Mouse (Mus musculus): ENCODE data around the gene Ankrd35.
A peak's percentile ranks its signal among the peaks of the same experiment; 100 is the strongest.
"Not testable (repeated sequence)": the region's sequence is repeated elsewhere in the genome, so short reads cannot be mapped to it uniquely, and the experiment has no call there.

Gene Ankrd35

DNA sequence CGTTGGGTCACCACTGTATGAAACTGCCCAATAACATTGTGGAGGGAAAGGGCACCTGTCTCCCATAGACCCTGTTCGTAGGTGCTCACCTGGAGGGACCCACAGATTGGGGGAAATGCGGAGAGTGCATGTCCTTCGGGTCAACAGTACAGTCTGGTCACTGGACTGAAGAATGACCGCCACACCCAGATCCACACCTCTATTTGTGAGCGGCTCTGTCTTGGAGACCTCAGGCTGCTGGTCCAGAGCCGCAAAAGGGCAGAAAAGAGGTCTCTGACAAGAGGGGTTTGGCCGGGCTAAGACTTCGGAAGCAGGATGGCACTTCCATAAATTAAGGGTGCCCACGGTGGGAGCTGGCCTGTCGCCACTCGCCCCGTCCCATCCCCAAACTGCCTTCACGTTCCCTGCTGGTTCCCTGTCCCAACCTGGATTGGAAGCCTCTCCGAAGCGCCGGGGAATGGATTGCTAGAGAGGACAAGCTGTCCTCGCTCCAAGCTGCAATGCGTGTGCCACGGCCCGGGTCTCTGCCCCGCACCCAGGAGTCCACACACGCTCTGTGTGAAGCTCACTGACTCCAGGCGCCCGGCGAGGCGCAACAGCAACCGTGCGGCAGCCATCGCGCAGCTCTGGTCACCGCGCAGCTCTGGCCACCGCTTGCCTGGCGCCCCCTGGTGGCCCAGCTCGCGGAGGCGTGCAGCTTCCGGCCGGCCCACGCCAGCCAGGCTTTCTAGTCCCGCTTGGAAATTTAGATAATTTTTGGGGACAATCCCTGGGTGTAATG, 38.2 kb downstream of the Ankrd35 start, which contains the start of gene Nudt17:
Gene Nudt17, minus strand, starts transcription at position 660 of the 781 bp plus-strand sequence.
- peak; percentile 67 to 71 for DNase-seq

- DNase-seq, result no peak
Observed at GRCm38 (mm10) chr3:96708684-96709064, 38.7 kb downstream of the Ankrd35 start.

DNA sequence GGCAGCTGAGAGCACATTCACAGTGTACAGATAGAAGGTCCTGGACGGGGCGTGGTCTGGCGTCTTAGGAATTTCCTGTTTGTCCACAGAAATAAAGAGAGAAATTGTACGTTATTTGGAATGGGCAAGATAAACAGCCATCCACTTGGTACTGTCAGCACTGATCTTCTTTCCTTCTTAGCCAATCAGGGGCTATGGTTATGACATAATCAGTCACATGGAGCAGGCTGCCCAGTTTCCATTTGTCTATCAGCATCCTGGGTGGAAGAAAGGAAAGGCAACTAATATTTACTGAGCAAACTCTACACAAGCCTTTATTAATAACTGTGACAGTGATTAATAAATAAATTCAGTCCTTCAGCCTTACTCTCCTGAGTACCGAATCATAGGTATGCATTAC, 44.4 kb downstream of the Ankrd35 start:
- no peak for DNase-seq

DNA sequence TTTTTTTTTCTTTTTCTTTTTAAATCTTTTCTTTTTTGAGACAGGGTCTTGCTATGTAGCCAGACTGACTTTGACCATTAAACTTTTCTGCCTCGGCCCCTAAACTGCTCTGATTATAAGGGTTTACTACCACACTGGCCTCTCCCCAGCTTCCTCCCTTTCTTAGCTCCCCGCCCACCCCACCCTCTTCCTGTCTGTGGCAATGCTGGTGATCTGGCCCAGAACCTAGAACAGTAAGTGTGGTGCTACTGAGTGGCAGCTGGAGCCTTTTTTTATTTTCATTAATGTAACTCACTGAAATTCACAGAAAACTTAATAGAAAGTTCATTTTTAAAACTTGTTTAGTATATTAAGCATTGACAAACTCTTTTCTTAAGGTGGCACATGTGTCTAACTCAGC, 45.9 kb downstream of the Ankrd35 start:
- DNase-seq, result no peak

DNA sequence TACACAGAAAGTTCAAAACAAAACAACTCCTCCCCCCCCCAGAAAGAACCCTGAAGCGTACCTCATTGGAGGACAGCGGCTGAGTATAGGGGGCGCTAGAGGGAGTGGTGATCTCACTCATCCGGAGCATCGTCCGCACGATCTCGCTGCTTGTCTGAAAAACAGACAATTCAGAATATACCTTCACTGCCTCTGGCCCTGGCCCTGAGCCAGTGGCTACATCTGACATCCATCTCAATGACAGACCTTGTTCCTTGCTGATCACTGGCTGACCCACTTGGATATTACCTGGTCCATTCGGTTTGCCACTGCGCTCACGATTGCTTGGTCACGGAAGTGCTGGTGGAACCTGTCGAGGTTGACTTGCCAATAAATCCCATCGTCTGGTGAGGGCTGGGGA, 49.2 kb downstream of the Ankrd35 start:
- DNase-seq, result peak; percentile 25 to 33

DNA sequence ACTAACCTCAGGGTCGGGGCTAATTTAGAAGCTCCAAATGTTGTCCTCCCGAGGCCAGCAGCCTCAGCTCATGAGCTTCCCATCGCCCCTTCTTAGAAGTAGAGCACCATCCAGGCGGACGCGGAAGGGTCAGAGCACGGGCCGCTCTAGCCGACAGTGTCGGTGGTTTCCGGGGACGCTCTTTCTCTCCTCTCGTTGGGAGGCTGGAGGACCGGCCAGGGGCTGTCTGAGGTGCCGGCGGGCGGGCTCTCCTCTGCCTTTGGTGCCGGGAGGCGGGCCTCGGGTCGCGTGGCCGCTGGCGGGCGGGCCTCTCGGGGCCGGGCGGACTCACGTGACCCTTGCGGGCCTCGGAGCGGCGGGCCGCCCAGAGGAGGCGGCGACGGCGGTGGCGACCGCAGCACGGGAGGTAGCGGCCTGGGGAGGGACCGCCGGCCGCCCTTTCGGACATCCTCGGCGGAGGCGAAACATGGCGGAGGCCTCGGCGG, 57.5 kb downstream of the Ankrd35 start, which contains the start of the genes Polr3c and Rnf115:
Gene Polr3c, minus strand, starts transcription at position 286 of the 485 bp plus-strand sequence.
Gene Rnf115, plus strand, starts transcription at position 322 of the 485 bp plus-strand sequence.
- peak; percentile 88 to 91 for DNase-seq

DNA sequence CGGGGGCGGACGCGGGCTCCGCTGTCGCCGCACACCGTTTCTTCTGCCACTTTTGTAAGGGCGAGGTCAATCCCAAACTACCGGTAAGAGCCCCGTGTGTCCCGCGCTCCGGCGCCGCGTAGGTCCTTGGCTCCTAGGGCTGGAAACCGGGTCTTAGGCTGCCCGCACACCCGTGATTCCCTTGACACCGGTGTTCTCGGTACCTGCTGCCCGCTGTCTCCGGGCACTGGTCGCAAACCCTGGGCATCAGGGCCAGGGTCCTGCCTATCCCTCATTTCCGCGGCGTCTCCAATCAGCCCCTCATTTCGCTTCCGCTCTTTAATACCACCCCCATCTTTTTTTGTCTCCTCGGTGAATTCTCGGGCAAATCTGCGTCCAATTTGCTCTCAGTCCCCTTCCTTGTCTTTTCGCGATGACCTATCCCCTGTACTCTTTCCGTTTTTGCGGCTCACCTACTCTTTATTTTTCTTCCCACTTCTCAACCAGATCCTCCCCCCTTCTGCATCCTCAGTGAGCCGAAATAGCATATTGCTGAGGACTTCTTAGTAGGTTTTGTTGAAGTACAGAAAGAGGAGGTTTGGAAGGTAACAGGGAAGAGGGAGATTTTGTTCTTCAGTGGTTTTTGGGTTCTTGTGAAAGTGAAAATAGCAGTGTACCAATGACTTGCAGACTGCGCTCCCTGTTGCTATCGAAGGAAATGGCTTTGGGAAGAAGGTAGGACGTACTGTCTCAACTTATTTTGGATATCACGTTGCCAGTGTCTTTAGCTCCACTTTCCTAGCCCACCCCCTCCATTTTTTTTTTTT, 58.1 kb downstream of the Ankrd35 start:
- no peak for DNase-seq

DNA sequence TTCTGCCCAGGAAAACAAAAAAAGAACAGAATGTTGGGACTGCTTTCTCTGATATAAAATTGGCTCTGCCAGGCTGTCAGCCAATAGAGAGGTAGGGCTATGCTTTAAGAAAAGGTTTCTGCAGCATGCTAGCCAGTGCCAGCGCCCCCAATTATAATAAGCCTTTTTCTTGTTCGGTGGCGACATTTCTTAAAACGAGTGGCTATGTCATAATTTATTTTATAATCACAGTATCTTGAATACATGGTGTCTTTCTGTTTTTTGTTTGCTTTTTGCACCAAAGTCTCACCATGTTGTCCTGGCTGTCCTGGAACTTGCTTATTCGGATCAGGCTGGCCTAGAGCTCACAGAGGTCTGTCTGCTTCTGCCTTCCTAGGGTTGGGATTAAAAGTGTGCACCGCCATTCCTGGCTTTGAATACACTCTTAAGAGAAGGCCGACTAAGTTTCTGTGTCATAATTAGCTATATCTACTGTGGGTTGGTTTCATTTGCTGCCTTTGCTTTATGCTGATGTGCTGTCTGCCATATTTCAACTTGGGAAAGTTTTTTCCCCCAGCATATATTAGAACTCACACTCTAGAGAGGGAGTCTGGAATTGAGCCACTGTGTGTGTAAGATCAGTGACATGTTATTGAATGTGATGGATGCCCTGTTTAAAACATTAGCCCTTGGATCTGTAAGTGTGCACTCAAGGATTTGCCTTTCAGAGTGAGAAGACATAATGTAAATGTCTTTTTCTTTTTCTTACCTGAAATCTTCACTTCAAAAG, 58.9 kb downstream of the Ankrd35 start:
- no peak for DNase-seq

- no peak for DNase-seq
Observed at GRCm38 (mm10) chr3:96729403-96729784, 59.5 kb downstream of the Ankrd35 start.

- no peak for DNase-seq
Observed at GRCm38 (mm10) chr3:96730785-96731184, 60.9 kb downstream of the Ankrd35 start.

- no peak for DNase-seq
Observed at GRCm38 (mm10) chr3:96733984-96734383, 64.1 kb downstream of the Ankrd35 start.

GRCm38 (mm10) chr3:96735200-96735599, 65.3 kb downstream of the Ankrd35 start:
- DNase-seq, result no peak

DNA sequence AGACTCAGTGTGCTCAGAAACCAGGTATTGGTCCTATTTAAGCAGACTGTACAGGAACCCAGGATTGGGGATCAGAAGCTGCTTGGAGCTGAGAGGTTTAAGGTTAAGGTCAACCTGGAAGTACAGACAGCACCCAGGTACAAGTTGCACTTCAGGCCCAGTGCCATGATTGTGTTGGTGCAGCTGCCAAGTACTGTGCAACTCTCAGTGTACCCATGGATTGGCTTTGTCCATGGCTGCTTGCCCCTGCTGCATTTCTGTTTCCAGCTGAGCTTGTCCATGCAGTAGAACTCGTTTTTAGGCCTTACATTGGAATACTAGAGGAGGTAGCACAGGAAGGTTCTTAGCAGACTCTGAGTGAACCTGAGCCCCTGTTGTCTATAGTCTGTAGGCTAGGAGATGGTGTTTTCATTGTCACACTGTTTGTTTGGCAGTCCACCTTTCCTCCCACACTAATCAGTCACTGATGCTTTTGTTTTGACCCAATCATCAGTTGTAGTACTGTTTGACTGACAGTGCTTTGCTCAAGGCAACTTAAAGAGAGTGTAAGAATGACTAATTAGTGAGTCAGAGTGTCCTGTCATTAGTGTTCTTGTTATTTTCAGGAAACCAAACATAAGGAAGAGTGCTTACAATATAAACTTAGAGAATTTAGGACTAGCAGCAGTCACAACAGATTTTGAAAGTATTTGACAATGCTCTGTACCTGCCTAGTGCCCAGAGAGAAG, 67.2 kb downstream of the Ankrd35 start:
- no peak for DNase-seq

- no peak for DNase-seq
Observed at GRCm38 (mm10) chr3:96737995-96738394, 68.1 kb downstream of the Ankrd35 start.

- not testable (repeated sequence) for DNase-seq
Observed at GRCm38 (mm10) chr3:96740279-96740678, 70.3 kb downstream of the Ankrd35 start.

Data from thymus, postnatal 36 days (tissue).